Mouse (Mus musculus): ENCODE data around the gene Gmps. TPM values are rescaled to one million over a fixed set of nuclear protein-coding genes. Genes with fewer than 3 reads are reported as not detected.

Gmps gene
- polyA plus RNA-seq, 1 experiment from 2014 or later, result 36.9 TPM

DNA sequence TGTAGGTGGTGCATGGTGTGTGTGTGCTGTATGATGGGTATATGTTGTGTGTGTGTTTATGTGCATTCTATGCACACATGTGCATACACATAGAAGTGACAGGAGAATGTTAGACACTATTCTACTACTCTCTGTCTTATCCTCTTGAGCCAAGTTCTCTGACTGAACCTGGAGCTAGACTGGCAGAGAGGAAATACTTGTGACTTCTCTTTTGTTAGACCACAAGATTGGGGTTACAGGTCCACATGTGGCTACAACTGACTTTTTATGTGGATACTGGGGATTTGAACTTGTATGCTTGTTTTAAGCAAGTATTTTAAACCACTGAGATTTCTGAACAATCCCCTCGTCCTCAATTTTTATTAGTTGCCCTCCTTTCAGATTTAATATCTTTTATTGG lies 10.8 kb downstream of the Gmps start:
- no peak overlapping the region for H3K9ac ChIP-seq
- H3K4me1 ChIP-seq (replicated peaks), result no peaks in the 10 kb centered on the region
- H3K4me3 ChIP-seq, result no peak overlapping the region
- 91% methylated on average over 1 of the region's 1 CpGs for WGBS
- H3K9me3 ChIP-seq, result no peaks in the 10 kb centered on the region
- no peaks in the 10 kb centered on the region for H3K27me3 ChIP-seq
- no peak for ATAC-seq (ENCODE audit: low read depth)
- H3K27ac ChIP-seq (replicated peaks), result no peak overlapping the region
- H3K36me3 ChIP-seq, result peaks cover 68% of the 10 kb centered on the region
- H3K4me2 ChIP-seq, result no peak overlapping the region

DNA sequence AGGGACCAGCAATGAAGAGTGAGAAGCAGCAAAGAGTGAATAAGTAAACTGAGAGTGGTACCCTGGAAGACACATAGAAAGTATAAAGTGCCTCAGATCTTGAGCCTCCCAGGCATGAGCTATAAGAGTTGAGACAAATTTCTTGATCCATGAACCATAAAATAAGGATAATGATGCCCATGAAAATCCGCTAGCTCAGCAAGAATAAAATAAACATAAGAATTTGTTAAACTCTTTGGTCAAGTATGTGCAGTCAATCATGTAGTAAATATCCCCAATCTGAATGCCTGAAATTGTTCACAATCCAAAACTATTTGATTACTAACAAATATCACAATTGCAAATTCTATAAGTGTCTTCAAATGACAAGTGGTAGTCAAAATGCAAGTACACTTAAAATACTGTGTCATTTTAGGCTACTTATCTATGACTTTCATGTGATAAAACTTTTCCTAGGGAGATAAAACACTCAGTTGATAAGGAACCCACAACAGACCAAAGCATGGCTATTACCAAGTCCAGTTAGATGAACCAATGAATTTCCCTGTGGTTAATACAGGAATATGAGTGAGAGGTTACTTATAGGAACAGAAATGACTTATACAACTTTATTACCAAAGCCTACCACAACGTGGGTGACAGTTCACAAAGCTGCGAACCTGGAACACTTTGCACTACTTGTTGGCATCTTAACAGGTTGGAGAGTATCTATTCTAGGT lies 13.0 kb downstream of the Gmps start:
- Histone ChIP-seq H3K9ac (no peak overlapping the region), H3K27ac (replicated peaks) (no peak overlapping the region), H3K27me3 (no peaks in the 10 kb centered on the region), H3K4me3 (no peak overlapping the region), H3K9me3 (no peaks in the 10 kb centered on the region), H3K4me2 (no peak overlapping the region), H3K4me1 (replicated peaks) (no peaks in the 10 kb centered on the region), H3K36me3 (peaks cover 71% of the 10 kb centered on the region)
- WGBS, result 92% methylated on average over 3 of the region's 3 CpGs
- no peak for ATAC-seq (ENCODE audit: low read depth)

DNA sequence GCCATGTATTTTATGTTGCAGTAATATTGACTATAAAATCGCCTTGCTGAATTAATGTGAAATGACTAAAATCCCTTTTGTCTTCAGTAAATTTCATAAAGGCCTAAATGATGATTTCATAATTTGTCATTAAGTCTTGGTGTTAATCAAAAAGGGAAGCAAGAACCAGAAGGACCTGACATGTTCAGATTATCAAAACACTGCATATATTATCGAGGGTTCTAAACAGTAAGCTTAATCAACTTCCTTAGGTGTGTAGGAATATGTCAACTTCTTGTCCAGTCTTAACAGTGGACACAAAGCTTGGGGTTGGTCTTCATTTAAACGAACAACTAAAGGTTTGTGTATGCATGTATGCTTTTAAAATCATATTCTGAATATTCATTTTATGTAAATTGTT lies 45.5 kb downstream of the Gmps start:
- Histone ChIP-seq H3K36me3 (peaks cover 14% of the 10 kb centered on the region; the same call in 1 of the 2 replicates), H3K4me1 (replicated peaks) (no peaks in the 10 kb centered on the region), H3K4me3 (no peak overlapping the region), H3K9me3 (no peaks in the 10 kb centered on the region), H3K4me2 (no peak overlapping the region), H3K27ac (replicated peaks) (no peak overlapping the region), H3K9ac (no peak overlapping the region), H3K27me3 (no peaks in the 10 kb centered on the region)
- WGBS, result 92% methylated on average over 3 of the region's 3 CpGs
- ATAC-seq (ENCODE audit: low read depth), result no peak

DNA sequence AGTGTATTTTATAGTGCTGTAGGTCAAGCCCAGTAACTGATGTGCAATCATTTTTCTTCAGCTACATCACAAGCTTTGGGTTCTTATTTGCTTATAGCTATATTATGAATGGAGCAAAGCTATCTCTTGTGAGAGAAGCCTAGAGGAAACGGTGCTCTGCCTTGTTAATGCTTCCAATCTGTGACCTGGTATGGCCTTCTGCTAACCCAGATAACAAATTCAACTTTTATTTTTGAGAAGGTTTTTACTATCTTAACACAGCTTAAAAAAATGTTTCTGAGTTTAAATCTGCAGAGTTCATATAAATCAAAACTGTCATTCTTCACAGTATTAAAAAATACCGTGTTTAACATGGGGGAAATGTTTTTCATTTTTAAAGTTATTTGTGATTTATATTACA lies 46.0 kb downstream of the Gmps start:
- Histone ChIP-seq H3K4me3 (no peak overlapping the region), H3K4me2 (no peak overlapping the region), H3K27me3 (no peaks in the 10 kb centered on the region), H3K9ac (no peak overlapping the region), H3K4me1 (replicated peaks) (no peaks in the 10 kb centered on the region), H3K27ac (replicated peaks) (no peak overlapping the region), H3K9me3 (no peaks in the 10 kb centered on the region), H3K36me3 (peaks cover 10% of the 10 kb centered on the region; the same call in 1 of the 2 replicates)
- 92% methylated on average over 2 of the region's 2 CpGs for WGBS
- no peak for ATAC-seq (ENCODE audit: low read depth)

DNA sequence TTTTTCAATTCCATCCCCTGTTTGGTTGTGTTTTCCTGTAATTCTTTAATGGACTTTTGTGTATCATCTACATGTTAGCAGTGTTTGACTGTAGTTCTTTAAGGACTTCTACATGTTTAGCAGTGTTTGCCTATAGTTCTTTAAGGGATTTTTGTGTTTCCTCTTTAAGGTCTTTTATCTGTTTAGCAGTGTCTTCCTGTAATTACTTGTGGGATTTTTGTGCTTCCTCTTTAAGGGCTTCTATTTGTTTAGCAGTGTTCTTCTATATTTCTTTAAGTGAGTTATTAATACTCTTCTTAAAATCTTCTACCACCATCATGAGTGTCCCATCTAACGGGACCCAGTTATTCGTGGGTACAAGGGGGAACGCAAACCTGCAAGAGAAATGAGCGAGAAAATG lies 53.9 kb downstream of the Gmps start:
- no peak overlapping the region for H3K9ac ChIP-seq
- H3K36me3 ChIP-seq, result no peaks in the 10 kb centered on the region
- no peak overlapping the region for H3K27ac ChIP-seq (replicated peaks)
- H3K27me3 ChIP-seq, result no peaks in the 10 kb centered on the region
- WGBS, result 96% methylated on average over 4 of the region's 4 CpGs
- no peaks in the 10 kb centered on the region for H3K9me3 ChIP-seq
- no peak overlapping the region for H3K4me3 ChIP-seq
- no peak overlapping the region for H3K4me2 ChIP-seq
- no peak for ATAC-seq (ENCODE audit: low read depth)
- H3K4me1 ChIP-seq (replicated peaks), result no peaks in the 10 kb centered on the region

DNA sequence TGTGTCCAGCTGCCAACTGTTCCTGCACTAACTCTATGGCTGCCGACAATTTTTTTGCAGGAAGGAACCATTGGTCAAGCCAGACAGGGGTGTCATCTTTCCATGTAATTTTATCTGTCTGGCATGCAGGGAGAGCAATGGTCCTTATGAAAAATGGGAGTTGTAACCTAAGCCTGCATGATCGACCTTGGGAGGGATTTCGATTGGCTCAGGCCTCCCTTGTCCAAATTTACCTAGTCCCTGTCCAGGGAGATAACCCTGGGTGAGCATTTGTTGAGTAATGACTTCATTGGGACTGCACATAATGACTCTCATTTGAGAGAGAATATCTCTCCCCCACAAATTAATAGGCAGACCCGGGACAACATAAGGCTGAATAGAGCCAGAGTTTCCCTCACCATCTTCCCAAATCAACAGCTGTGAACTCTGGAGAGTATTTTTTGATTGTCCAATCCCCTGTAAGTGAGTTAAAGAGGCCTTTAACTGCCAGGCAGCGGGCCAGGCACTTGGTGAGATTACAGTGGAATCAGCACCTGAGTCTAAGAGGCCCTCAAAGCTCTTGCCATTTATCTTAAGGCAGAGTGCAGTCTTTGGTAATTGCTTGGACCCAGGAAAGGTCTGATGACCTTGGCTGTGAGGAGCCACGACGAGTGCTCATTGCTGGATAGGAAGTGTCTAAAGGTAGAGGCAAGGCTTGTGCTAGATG lies 62.4 kb downstream of the Gmps start:
- no peaks in the 10 kb centered on the region for H3K9me3 ChIP-seq
- H3K4me2 ChIP-seq, result no peak overlapping the region

DNA sequence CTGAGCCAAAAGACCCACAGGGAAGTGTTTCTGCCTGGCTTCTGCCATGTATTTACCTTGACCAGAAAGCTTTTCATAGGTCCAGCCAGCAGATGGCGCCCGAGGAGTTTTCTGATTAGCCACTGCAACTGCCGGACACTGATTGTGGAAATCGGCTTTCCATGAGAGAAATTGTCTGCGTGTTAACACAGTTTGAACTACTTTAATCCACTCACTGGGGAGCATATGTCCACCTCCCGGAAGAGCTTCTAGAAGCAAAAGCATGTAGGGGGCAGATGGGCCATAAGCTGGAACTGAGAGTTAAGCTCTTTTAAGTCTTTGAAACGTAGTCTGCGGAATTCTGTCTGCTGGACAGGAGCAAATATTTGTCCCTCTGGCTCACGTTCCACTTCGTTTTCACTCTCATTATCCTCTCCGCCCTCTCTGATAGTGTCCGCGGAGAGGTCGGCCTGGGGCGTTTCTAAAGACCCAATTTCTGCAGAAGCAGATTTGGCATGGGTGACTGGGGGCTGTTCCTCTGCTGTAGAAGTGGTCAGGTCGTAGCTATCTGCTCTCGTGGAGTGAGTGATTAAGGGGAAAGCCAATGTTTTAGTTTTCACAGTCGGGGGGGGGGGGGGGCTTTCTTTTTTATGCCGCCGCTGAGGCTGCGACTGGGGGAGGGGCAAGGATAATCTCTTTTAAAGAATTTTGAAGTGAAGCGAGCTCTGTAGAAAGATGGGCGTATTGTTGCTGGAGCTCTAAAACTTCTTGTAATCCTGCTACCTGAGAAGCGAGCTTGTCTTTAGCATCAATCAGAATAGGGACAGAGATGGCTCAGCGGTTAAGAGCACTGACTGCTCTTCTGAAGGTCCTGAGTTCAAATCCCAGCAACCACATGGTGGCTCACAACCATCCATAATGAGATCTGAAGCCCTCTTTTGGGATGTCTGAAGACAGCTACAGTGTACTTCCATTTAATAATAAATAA lies 64.2 kb downstream of the Gmps start:
- Histone ChIP-seq H3K27me3 (no peaks in the 10 kb centered on the region), H3K27ac (replicated peaks) (no peak overlapping the region), H3K9me3 (no peaks in the 10 kb centered on the region), H3K4me3 (peak overlapping the region; percentile 35), H3K36me3 (no peaks in the 10 kb centered on the region), H3K9ac (peak overlapping the region; percentile 52), H3K4me2 (peak overlapping the region; percentile 59), H3K4me1 (replicated peaks) (peaks cover 7% of the 10 kb centered on the region)
- peak; percentile 91 for ATAC-seq (ENCODE audit: low read depth)
- 14% methylated on average over 25 of the region's 25 CpGs for WGBS

More for the DNA sequence above, 62.4 kb downstream of the Gmps start:
- WGBS, result 80% methylated on average over 7 of the region's 7 CpGs
- Histone ChIP-seq H3K4me1 (replicated peaks) (peaks cover 7% of the 10 kb centered on the region), H3K27me3 (no peaks in the 10 kb centered on the region), H3K36me3 (no peaks in the 10 kb centered on the region), H3K4me3 (no peak overlapping the region), H3K27ac (replicated peaks) (no peak overlapping the region), H3K9ac (no peak overlapping the region)
- no peak for ATAC-seq (ENCODE audit: low read depth)

Other genes starting within 250 kb of the Gmps start
- 10.2 and 10.7 TPM in 2 replicates for gene Plch1, start 76.6 kb upstream of the Gmps start, polyA plus RNA-seq (2015; fragmentation: Nextera tagmentation; extraction: Ambion mirVana)
- 5.6 and 5.9 TPM in 2 replicates for gene E130311K13Rik, start 46.6 kb upstream of the Gmps start, polyA plus RNA-seq (2015; fragmentation: Nextera tagmentation; extraction: Ambion mirVana)
- gene Slc33a1, start 11.3 kb upstream of the Gmps start, polyA plus RNA-seq (2015; fragmentation: Nextera tagmentation; extraction: Ambion mirVana), result 16.1 and 16.8 TPM in 2 replicates
- gene Vmn2r1, start 105.4 kb downstream of the Gmps start, polyA plus RNA-seq (2015; fragmentation: Nextera tagmentation; extraction: Ambion mirVana), result 0.08 and 0.10 TPM in 2 replicates
- 0.11 TPM in 1 of 2 replicates, not detected in the other for gene Vmn2r2, start 165.8 kb downstream of the Gmps start, polyA plus RNA-seq (2015; fragmentation: Nextera tagmentation; extraction: Ambion mirVana)